9 mouse cellular contexts compared by ENCODE assay signal in genomic region chr12:85094706-85095105, GRCm38 (mm10). TPM values are rescaled to one million over a fixed set of nuclear protein-coding genes. Genes with fewer than 3 reads are reported as not detected.
DNase-seq lines count a peak whose midpoint lies in the region; ATAC-seq and TF ChIP-seq lines count a peak whose summit lies in the region.
"Had no signal": no experiment of that assay in that cellular context is flagged by ENCODE, and none has a peak within 500 bp of the region (broad histone marks: within the 10 kb centered on the region; RNA-seq: fewer than 3 reads in every experiment).

No protein-coding gene starts in this region.

- ATAC-seq in midbrain, postnatal 0 days (ENCODE audit: low FRiP score) = no peak
- ATAC-seq in midbrain, embryonic 15.5 days (replicated peaks) = no peak
- ATAC-seq in hindbrain, embryonic 12.5 days (ENCODE audit: low FRiP score) = 0 out of 2 replicates have a peak, but pooled peaks have one; percentile 22
- ATAC-seq in forebrain, embryonic 14.5 days = no peak

- 0 out of 2 replicates have a peak, but pooled peaks cover 3% of the 10 kb centered on the region for H3K4me1 ChIP-seq in midbrain, postnatal 0 days (ENCODE audit: insufficient read depth, low read length)
- 0 out of 2 replicates have a peak, but pooled peaks cover 3% of the 10 kb centered on the region for H3K4me1 ChIP-seq in midbrain, embryonic 15.5 days
- H3K4me1 ChIP-seq in hindbrain, embryonic 12.5 days = peaks cover 17% of the 10 kb centered on the region
- H3K4me1 ChIP-seq in testis, adult 2 months (ENCODE audit: control insufficient read depth, insufficient read depth, low read length) = peaks cover 5% of the 10 kb centered on the region
- no peaks in the 10 kb centered on the region for H3K4me1 ChIP-seq in forebrain, embryonic 14.5 days (ENCODE audit: control insufficient read depth, insufficient read depth, low read length)

- no peak overlapping the region for H3K9ac ChIP-seq in midbrain, postnatal 0 days (replicated peaks; ENCODE audit: low read length, poor library complexity, severe bottlenecking)
- H3K9ac ChIP-seq in midbrain, embryonic 15.5 days = no peak overlapping the region
- H3K9ac ChIP-seq in hindbrain, embryonic 12.5 days = no peak overlapping the region
- H3K9ac ChIP-seq in forebrain, embryonic 14.5 days (ENCODE audit: low read length) = no peak overlapping the region

- TF ChIP-seq POLR2A in testis, adult 2 months (IDR thresholded peaks at IDR 0.05; ENCODE audit: control insufficient read depth, low read depth, low read length) = no peak

- no peak overlapping the region for H3K4me2 ChIP-seq in midbrain, postnatal 0 days (ENCODE audit: low read depth, low read length, poor library complexity, severe bottlenecking)
- H3K4me2 ChIP-seq in midbrain, embryonic 15.5 days = no peak overlapping the region
- no peak overlapping the region for H3K4me2 ChIP-seq in hindbrain, embryonic 12.5 days (replicated peaks)
- no peak overlapping the region for H3K4me2 ChIP-seq in forebrain, embryonic 14.5 days (ENCODE audit: low read length)

- H3K4me3 ChIP-seq in midbrain, postnatal 0 days (ENCODE audit: low read depth, low read length) = no peak overlapping the region
- no peak overlapping the region for H3K4me3 ChIP-seq in midbrain, embryonic 15.5 days
- H3K4me3 ChIP-seq in hindbrain, embryonic 12.5 days = no peak overlapping the region
- peak overlapping the region; percentile 89 for H3K4me3 ChIP-seq in testis, adult 2 months (ENCODE audit: control insufficient read depth, low read depth, low read length)
- no peak overlapping the region for H3K4me3 ChIP-seq in forebrain, embryonic 14.5 days (ENCODE audit: low read depth, low read length)

- 78% methylated on average over 10 of the region's 10 CpGs for WGBS in midbrain, postnatal 0 days
- 76% methylated on average over 10 of the region's 10 CpGs for WGBS in midbrain, embryonic 15.5 days
- WGBS in hindbrain, embryonic 12.5 days = 77% methylated on average over 10 of the region's 10 CpGs
- WGBS in forebrain, embryonic 14.5 days = 86% methylated on average over 10 of the region's 10 CpGs

- peak; percentile 60 for DNase-seq in adrenal gland, postnatal 14 days
- no peak for DNase-seq in adrenal gland, postnatal 4 days (ENCODE audit: low spot score in 2 of 2)
- peak; percentile 31 for DNase-seq in midbrain, postnatal 0 days (ENCODE audit: low spot score)
- no peak for DNase-seq in forebrain, embryonic 14.5 days (ENCODE audit: low spot score)
- DNase-seq in thymus, postnatal 36 days = no peak

- H3K36me3 ChIP-seq in midbrain, postnatal 0 days (ENCODE audit: insufficient read depth, low read length) = no peaks in the 10 kb centered on the region
- no peaks in the 10 kb centered on the region for H3K36me3 ChIP-seq in midbrain, embryonic 15.5 days (replicated peaks)
- H3K36me3 ChIP-seq in hindbrain, embryonic 12.5 days = peaks cover under 1% of the 10 kb centered on the region; the same call in 1 of the 2 replicates
- no peaks in the 10 kb centered on the region for H3K36me3 ChIP-seq in testis, adult 2 months (ENCODE audit: control insufficient read depth, insufficient read depth, low read length)
- peaks cover 2% of the 10 kb centered on the region; the same call in 1 of the 2 replicates for H3K36me3 ChIP-seq in forebrain, embryonic 14.5 days (ENCODE audit: control insufficient read depth, insufficient read depth, low read length)

- H3K9me3 ChIP-seq in midbrain, postnatal 0 days (ENCODE audit: low read length) = no peaks in the 10 kb centered on the region
- H3K9me3 ChIP-seq in midbrain, embryonic 15.5 days = no peaks in the 10 kb centered on the region
- no peaks in the 10 kb centered on the region for H3K9me3 ChIP-seq in hindbrain, embryonic 12.5 days (replicated peaks)
- H3K9me3 ChIP-seq in forebrain, embryonic 14.5 days (replicated peaks; ENCODE audit: control insufficient read depth, low read length) = no peaks in the 10 kb centered on the region

- no peak for TF ChIP-seq CTCF in midbrain, postnatal 0 days (IDR thresholded peaks at IDR 0.05)
- no peak for TF ChIP-seq CTCF in testis, adult 2 months (IDR thresholded peaks at IDR 0.05; ENCODE audit: control insufficient read depth, insufficient read depth, insufficient replicate concordance, low read depth, low read length)

- H3K27me3 ChIP-seq in midbrain, postnatal 0 days (ENCODE audit: insufficient read depth, low read length) = no peaks in the 10 kb centered on the region
- H3K27me3 ChIP-seq in midbrain, embryonic 15.5 days (replicated peaks) = no peaks in the 10 kb centered on the region
- no peaks in the 10 kb centered on the region for H3K27me3 ChIP-seq in hindbrain, embryonic 12.5 days
- no peaks in the 10 kb centered on the region for H3K27me3 ChIP-seq in testis, adult 2 months (ENCODE audit: control insufficient read depth, insufficient read depth, low read length)
- H3K27me3 ChIP-seq in forebrain, embryonic 14.5 days (replicated peaks; ENCODE audit: control insufficient read depth, insufficient read depth, low read length) = no peaks in the 10 kb centered on the region

- no peak overlapping the region for H3K27ac ChIP-seq in midbrain, postnatal 0 days (ENCODE audit: low read depth, low read length)
- no peak overlapping the region for H3K27ac ChIP-seq in midbrain, embryonic 15.5 days
- H3K27ac ChIP-seq in hindbrain, embryonic 12.5 days = no peak overlapping the region
- peak overlapping the region; percentile 58 for H3K27ac ChIP-seq in testis, adult 2 months (ENCODE audit: control insufficient read depth, insufficient read depth, low read depth, low read length)
- H3K27ac ChIP-seq in forebrain, embryonic 14.5 days (ENCODE audit: low read depth, low read length) = no peak overlapping the region

RNA-seq across cellular contexts. Expression of gene Prox2, which starts 15.9 kb away (rescaled TPM):
- total RNA-seq in adrenal gland, postnatal 14 days (2021) = 4.7 and 6.7 TPM in 2 replicates
- 1 to 10 TPM; 4.8 to 5.5 TPM for total RNA-seq in adrenal gland, postnatal 4 days (2021)
- total RNA-seq in midbrain, postnatal 0 days (2014; rRNA removed) = 1.2 and 1.4 TPM in 2 replicates
- polyA plus RNA-seq in midbrain, postnatal 0 days (2015; fragmentation: Nextera tagmentation; extraction: Ambion mirVana) = 0.86 and 1.4 TPM in 2 replicates
- polyA plus RNA-seq in midbrain, embryonic 15.5 days (2015; fragmentation: Nextera tagmentation; extraction: Ambion mirVana) = 1.1 and 1.4 TPM in 2 replicates
- polyA plus RNA-seq in hindbrain, embryonic 12.5 days (2016; fragmentation: Nextera tagmentation; extraction: Ambion mirVana) = 3.2 and 4.0 TPM in 2 replicates
- 38.3 and 42.1 TPM in 2 replicates for polyA plus RNA-seq in testis, adult 2 months (2012; rRNA removed)
- 1.3 and 1.6 TPM in 2 replicates for polyA plus RNA-seq in forebrain, embryonic 14.5 days (2014; fragmentation: Nextera tagmentation; extraction: Ambion mirVana)

RNA-seq across cellular contexts. Expression of gene Dlst, which starts 15.9 kb away (rescaled TPM):
- 692 and 702 TPM in 2 replicates for total RNA-seq in adrenal gland, postnatal 14 days (2021)
- 100 to 1,000 TPM; 294 to 319 TPM for total RNA-seq in adrenal gland, postnatal 4 days (2021)
- total RNA-seq in midbrain, postnatal 0 days (2014; rRNA removed) = 115 and 118 TPM in 2 replicates
- polyA plus RNA-seq in midbrain, postnatal 0 days (2015; fragmentation: Nextera tagmentation; extraction: Ambion mirVana) = 92.5 and 99.6 TPM in 2 replicates
- 107 and 109 TPM in 2 replicates for polyA plus RNA-seq in midbrain, embryonic 15.5 days (2015; fragmentation: Nextera tagmentation; extraction: Ambion mirVana)
- 102 and 109 TPM in 2 replicates for polyA plus RNA-seq in hindbrain, embryonic 12.5 days (2016; fragmentation: Nextera tagmentation; extraction: Ambion mirVana)
- 55.0 and 57.4 TPM in 2 replicates for polyA plus RNA-seq in testis, adult 2 months (2012; rRNA removed)
- 77.5 and 87.1 TPM in 2 replicates for polyA plus RNA-seq in forebrain, embryonic 14.5 days (2014; fragmentation: Nextera tagmentation; extraction: Ambion mirVana)

RNA-seq across cellular contexts. Expression of gene Rps6kl1, which starts 56.4 kb away (rescaled TPM):
- total RNA-seq in adrenal gland, postnatal 14 days (2021) = 1.7 and 2.2 TPM in 2 replicates
- total RNA-seq in adrenal gland, postnatal 4 days (2021) = 1 to 10 TPM; 3.6 to 3.9 TPM
- 47.2 and 48.6 TPM in 2 replicates for total RNA-seq in midbrain, postnatal 0 days (2014; rRNA removed)
- polyA plus RNA-seq in midbrain, postnatal 0 days (2015; fragmentation: Nextera tagmentation; extraction: Ambion mirVana) = 35.0 and 37.1 TPM in 2 replicates
- polyA plus RNA-seq in midbrain, embryonic 15.5 days (2015; fragmentation: Nextera tagmentation; extraction: Ambion mirVana) = 37.3 and 38.2 TPM in 2 replicates
- 7.2 and 7.6 TPM in 2 replicates for polyA plus RNA-seq in hindbrain, embryonic 12.5 days (2016; fragmentation: Nextera tagmentation; extraction: Ambion mirVana)
- 0.04 and 0.05 TPM in 2 replicates for polyA plus RNA-seq in testis, adult 2 months (2012; rRNA removed)
- 11.7 and 16.6 TPM in 2 replicates for polyA plus RNA-seq in forebrain, embryonic 14.5 days (2014; fragmentation: Nextera tagmentation; extraction: Ambion mirVana)
- total RNA-seq: megakaryocyte progenitor cell, adult 5-6 weeks had no signal

Comparison
In these comparisons a context has a peak if more than half of its experiments do, and no peak if none do; other contexts are left out.
1. DNase-seq: peak in adrenal gland, postnatal 14 days (single experiment) and midbrain, postnatal 0 days (single experiment); none in adrenal gland, postnatal 4 days (0 of 2), forebrain, embryonic 14.5 days (single experiment) and thymus, postnatal 36 days (0 of 2).